Mouse (Mus musculus) liver, embryonic 15.5 days (tissue): ENCODE results near the gene Slc35g2. TPM values are rescaled to one million over a fixed set of nuclear protein-coding genes. Genes with fewer than 3 reads are reported as not detected.

Experiments used
- ATAC-seq: fragments of 200-750 bp; cut with Nextera tagmentation; 2 replicates; pipeline ENCODE4 v1.8.0; 2017; ENCODE audit warnings: moderate number of reproducible peaks, mild to moderate bottlenecking, moderate library complexity; ENCODE audit not compliant: insufficient read depth
- H3K27ac ChIP-seq: fragments of 300-500 bp; sonication (generic); replicated peaks from 2 replicates; pipeline ENCODE4 v1.5.1; 2015; ENCODE audit warnings: mild to moderate bottlenecking, inconsistent platforms
- H3K27me3 ChIP-seq: fragments of 300-500 bp; sonication (generic); 2 replicates; pipeline ENCODE4 v1.6.1; 2015; ENCODE audit warnings: mild to moderate bottlenecking, inconsistent platforms
- H3K36me3 ChIP-seq: fragments of 300-500 bp; sonication (generic); replicated peaks from 2 replicates; pipeline ENCODE4 v1.6.1; 2015; ENCODE audit warnings: moderate library complexity, mild to moderate bottlenecking, inconsistent platforms
- H3K4me1 ChIP-seq: fragments of 300-500 bp; sonication (generic); replicated peaks from 2 replicates; pipeline ENCODE4 v1.6.1; 2015; ENCODE audit warnings: inconsistent platforms
- H3K4me2 ChIP-seq: fragments of 300-500 bp; sonication (generic); 2 replicates; pipeline ENCODE4 v1.6.1; 2015; ENCODE audit warnings: moderate library complexity, mild to moderate bottlenecking, inconsistent platforms
- H3K4me3 ChIP-seq: fragments of 300-500 bp; sonication (generic); replicated peaks from 2 replicates; pipeline ENCODE4 v1.5.1; 2015; ENCODE audit warnings: mild to moderate bottlenecking, inconsistent platforms
- H3K9ac ChIP-seq: fragments of 300-500 bp; sonication (generic); 2 replicates; pipeline ENCODE4 v1.6.1; 2015; ENCODE audit warnings: moderate library complexity, mild to moderate bottlenecking, inconsistent platforms
- H3K9me3 ChIP-seq: fragments of 300-500 bp; sonication (generic); replicated peaks from 2 replicates; pipeline ENCODE4 v1.6.1; 2016; ENCODE audit warnings: inconsistent platforms
- WGBS: fragments of 180-500 bp; shearing (Covaris S2); methylation state at CpG from one replicate; pipeline ENCODE4 v1.1.7; 2015; ENCODE audit warnings: mixed read lengths; ENCODE audit not compliant: insufficient replicate concordance; 5-methylcytosine and 5-hydroxymethylcytosine counted together
- polyA plus RNA-seq: library from polyadenylated mRNA; unstranded; fragments of >200 nt; fragmentation: Nextera tagmentation; extraction: Ambion mirVana; gene quantifications from 2 replicates; pipeline ENCODE4 v1.2.1, GENCODE M21; 2015

Slc35g2 gene
- polyA plus RNA-seq, 1 experiment from 2014 or later: 1.1 TPM

DNA sequence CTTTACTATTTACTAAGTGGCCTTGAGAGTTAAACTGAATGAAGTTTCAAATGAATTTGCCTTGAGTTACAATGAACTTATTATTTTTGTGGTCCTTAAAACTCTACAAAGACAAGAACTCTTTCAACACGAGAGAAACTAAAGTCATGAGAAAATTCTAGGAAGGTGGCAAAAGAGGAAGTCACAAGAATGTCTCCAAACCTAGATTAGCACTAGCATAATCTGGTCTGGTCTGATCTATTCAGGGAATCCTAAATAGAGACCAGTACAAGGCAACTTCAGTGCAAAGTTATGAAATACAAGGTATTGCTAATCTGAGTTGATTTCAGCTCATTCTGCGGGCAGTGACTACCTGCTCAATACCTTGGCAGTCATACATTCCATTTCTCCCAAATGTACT, 45.7 kb downstream of the Slc35g2 start:
- WGBS: 32% methylated on average over 2 of the region's 2 CpGs
- peaks cover 14% of the 10 kb centered on the region for H3K4me1 ChIP-seq
- H3K9me3 ChIP-seq: no peaks in the 10 kb centered on the region
- no peaks in the 10 kb centered on the region for H3K27me3 ChIP-seq
- no peak overlapping the region for H3K4me2 ChIP-seq
- no peak overlapping the region for H3K27ac ChIP-seq
- no peak overlapping the region for H3K4me3 ChIP-seq
- 0 out of 2 replicates have a peak, but pooled peaks cover 4% of the 10 kb centered on the region for H3K36me3 ChIP-seq
- H3K9ac ChIP-seq: no peak overlapping the region
- no peak for ATAC-seq

DNA sequence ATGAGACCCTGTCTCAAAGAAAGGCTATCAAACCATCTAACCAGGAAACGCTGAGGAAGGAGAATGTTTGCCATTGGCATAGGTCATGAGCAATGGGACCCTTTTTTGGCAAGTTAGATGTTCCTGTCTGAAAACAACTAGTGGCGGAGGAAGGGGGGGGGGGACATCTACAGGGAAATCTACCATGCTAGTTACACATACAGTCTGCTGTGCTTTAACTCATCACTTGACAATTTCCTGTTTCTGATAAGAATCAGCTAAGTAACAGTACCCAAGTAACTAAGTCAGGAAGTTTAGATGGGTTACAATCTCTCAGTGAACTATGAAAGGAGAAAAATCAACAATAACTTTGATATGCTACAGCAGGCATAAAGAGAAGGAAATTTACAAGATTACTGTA, 48.9 kb downstream of the Slc35g2 start:
- Histone ChIP-seq H3K4me1 (peaks cover 17% of the 10 kb centered on the region), H3K4me2 (no peak overlapping the region), H3K36me3 (no peaks in the 10 kb centered on the region), H3K4me3 (no peak overlapping the region), H3K9me3 (no peaks in the 10 kb centered on the region), H3K27ac (no peak overlapping the region), H3K27me3 (no peaks in the 10 kb centered on the region), H3K9ac (no peak overlapping the region)
- 44% methylated on average over 2 of the region's 2 CpGs for WGBS
- no peak for ATAC-seq

DNA sequence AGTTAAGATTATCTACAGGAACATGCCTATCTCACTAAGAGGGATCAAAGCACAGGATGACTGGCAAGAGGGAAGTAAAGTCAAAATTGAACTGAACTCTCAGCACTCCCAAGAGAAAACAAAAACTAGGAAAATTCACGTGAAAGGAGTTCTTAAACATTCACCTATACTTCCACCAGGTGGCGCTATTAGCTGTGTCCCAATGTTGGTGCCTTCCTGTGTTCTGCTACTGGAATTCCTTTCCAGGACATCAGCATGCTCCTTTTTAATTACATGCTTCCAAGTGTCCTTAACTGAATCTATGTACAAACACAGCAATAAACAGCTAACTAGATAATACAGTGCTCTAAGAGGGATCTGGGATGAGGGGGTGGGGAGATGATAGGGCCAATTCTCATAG, 50.3 kb downstream of the Slc35g2 start:
- 9% methylated on average over 2 of the region's 2 CpGs for WGBS

GRCm38 (mm10) chr9:100520012-100520411, 50.9 kb downstream of the Slc35g2 start:
- no peaks in the 10 kb centered on the region for H3K27me3 ChIP-seq
- no peaks in the 10 kb centered on the region for H3K9me3 ChIP-seq
- H3K36me3 ChIP-seq: no peaks in the 10 kb centered on the region
- no peak overlapping the region for H3K4me2 ChIP-seq
- ATAC-seq: no peak
- 90% methylated on average over 3 of the region's 3 CpGs for WGBS
- H3K4me1 ChIP-seq: peaks cover 17% of the 10 kb centered on the region
- no peak overlapping the region for H3K27ac ChIP-seq
- H3K9ac ChIP-seq: no peak overlapping the region
- no peak overlapping the region for H3K4me3 ChIP-seq

More for the DNA sequence above, 50.3 kb downstream of the Slc35g2 start:
- H3K4me3 ChIP-seq: no peak overlapping the region
- no peaks in the 10 kb centered on the region for H3K9me3 ChIP-seq
- H3K9ac ChIP-seq: no peak overlapping the region
- no peaks in the 10 kb centered on the region for H3K36me3 ChIP-seq
- ATAC-seq: no peak
- no peak overlapping the region for H3K27ac ChIP-seq
- H3K27me3 ChIP-seq: no peaks in the 10 kb centered on the region
- H3K4me1 ChIP-seq: peaks cover 17% of the 10 kb centered on the region
- no peak overlapping the region for H3K4me2 ChIP-seq

- no peak overlapping the region for H3K4me3 ChIP-seq
- WGBS: 55% methylated on average over 2 of the region's 2 CpGs
These were observed 63.3 kb downstream of the Slc35g2 start for GRCm38 (mm10) chr9:100507581-100507980.

DNA sequence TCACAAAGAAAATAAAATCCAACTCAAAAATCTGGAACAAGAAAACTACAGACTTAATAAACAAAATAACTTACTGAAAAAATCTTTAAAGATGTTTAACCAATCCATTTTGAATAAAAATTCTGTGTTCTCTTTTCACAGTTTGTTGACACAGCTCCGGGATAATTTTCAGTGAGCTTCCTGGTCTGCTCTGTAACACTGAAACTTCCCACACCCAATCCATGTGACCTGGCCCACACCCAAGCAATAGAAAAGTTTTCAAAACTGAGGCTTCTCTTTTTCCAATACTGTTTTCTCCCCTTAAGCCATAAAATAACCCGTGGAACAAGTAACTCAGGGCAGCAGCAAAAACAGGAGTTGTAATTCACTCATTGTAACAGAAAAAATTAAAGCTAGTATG, 64.2 kb downstream of the Slc35g2 start:
- H3K4me3 ChIP-seq: no peak overlapping the region
- H3K4me2 ChIP-seq: no peak overlapping the region
- H3K27me3 ChIP-seq: no peaks in the 10 kb centered on the region
- H3K36me3 ChIP-seq: no peaks in the 10 kb centered on the region
- H3K4me1 ChIP-seq: peaks cover 6% of the 10 kb centered on the region; the same call in 1 of the 2 replicates
- no peaks in the 10 kb centered on the region for H3K9me3 ChIP-seq
- no peak overlapping the region for H3K9ac ChIP-seq
- WGBS: 29% methylated on average over 2 of the region's 2 CpGs
- ATAC-seq: no peak
- no peak overlapping the region for H3K27ac ChIP-seq

More at GRCm38 (mm10) chr9:100507581-100507980, 63.3 kb downstream of the Slc35g2 start:
- ATAC-seq: no peak
- H3K4me2 ChIP-seq: no peak overlapping the region
- no peaks in the 10 kb centered on the region for H3K27me3 ChIP-seq
- H3K36me3 ChIP-seq: no peaks in the 10 kb centered on the region
- H3K4me1 ChIP-seq: peaks cover 6% of the 10 kb centered on the region; the same call in 1 of the 2 replicates
- H3K27ac ChIP-seq: no peak overlapping the region
- no peak overlapping the region for H3K9ac ChIP-seq
- H3K9me3 ChIP-seq: no peaks in the 10 kb centered on the region

- no peak overlapping the region for H3K4me2 ChIP-seq
- no peaks in the 10 kb centered on the region for H3K9me3 ChIP-seq
- WGBS: 71% methylated on average over 4 of the region's 4 CpGs
- H3K27me3 ChIP-seq: no peaks in the 10 kb centered on the region
- no peak overlapping the region for H3K4me3 ChIP-seq
- H3K4me1 ChIP-seq: peaks cover 6% of the 10 kb centered on the region; the same call in 1 of the 2 replicates
- no peak for ATAC-seq
- no peak overlapping the region for H3K9ac ChIP-seq
- H3K36me3 ChIP-seq: no peaks in the 10 kb centered on the region
- H3K27ac ChIP-seq: no peak overlapping the region
These were observed 65.4 kb downstream of the Slc35g2 start for GRCm38 (mm10) chr9:100505498-100505897.

Other genes starting within 250 kb of the Slc35g2 start
- gene Il20rb, start 84.3 kb downstream of the Slc35g2 start, polyA plus RNA-seq: 0.25 and 0.54 TPM in 2 replicates
- 20.6 and 23.3 TPM in 2 replicates for gene Nck1, start 25.0 kb downstream of the Slc35g2 start, polyA plus RNA-seq
- 15.3 and 16.8 TPM in 2 replicates for gene Stag1, start 26.7 kb upstream of the Slc35g2 start, polyA plus RNA-seq